Mouse (Mus musculus): ENCODE data around the gene Rcvrn. TPM values are rescaled to one million over a fixed set of nuclear protein-coding genes. Genes with fewer than 3 reads are reported as not detected.

Rcvrn gene
- polyA plus RNA-seq (2014; fragmentation: Nextera tagmentation; extraction: Ambion mirVana) = not detected in 2 replicates

DNA sequence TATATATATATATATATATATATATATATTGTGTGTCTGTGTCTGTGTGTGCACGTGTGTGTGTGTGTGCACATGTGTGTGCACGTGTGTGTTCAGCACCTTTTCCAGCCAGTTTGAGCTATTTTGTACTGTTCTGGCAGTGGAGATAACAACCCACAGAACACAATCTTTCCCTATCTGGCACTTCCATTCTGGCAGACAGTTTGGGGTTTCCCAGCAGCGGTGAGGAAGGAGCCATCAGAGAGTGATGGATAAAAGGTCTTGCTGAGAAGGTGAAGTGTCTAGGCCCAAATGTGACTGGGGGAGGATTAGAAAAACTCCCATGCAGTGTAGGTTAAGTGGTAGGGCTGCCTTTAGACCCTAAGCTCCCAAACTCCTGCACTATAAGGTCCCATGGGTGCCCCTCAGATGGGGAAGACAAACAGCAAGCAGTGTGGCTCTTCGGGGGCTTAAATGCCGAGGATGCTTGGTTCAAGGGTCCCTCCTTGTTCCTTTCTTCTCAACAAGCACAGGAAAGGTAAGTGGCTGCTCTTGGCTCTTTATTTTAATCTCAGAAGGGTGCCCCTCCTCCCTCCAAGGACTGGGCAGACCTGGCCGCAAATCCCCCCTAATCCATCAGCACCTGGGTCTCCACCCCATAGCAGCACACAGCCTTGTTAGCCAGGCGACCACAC is at the start of gene Rcvrn:
TSS of gene Rcvrn (plus strand) at position 624 of the 674 bp plus-strand sequence.
- Histone ChIP-seq H3K4me3 (ENCODE audit: low read depth, low read length) (no peak within 1 kb of the TSS), H3K4me2 (ENCODE audit: low read depth, severe bottlenecking) (no peak within 1 kb of the TSS), H3K36me3 (ENCODE audit: control insufficient read depth, insufficient read depth, low read length) (no peaks in the 10 kb centered on the region), H3K9ac (ENCODE audit: low read length) (no peak within 1 kb of the TSS), H3K9me3 (ENCODE audit: control insufficient read depth, low read length) (no peaks in the 10 kb centered on the region), H3K27ac (replicated peaks; ENCODE audit: low read depth, low read length) (no peak within 1 kb of the TSS), H3K4me1 (ENCODE audit: control insufficient read depth, insufficient read depth, low read length) (no peaks in the 10 kb centered on the region), H3K27me3 (ENCODE audit: control insufficient read depth, insufficient read depth, low read length) (no peaks in the 10 kb centered on the region)
- 74% methylated on average over 7 of the region's 7 CpGs for WGBS
- ATAC-seq (ENCODE audit: insufficient number of reproducible peaks, low FRiP score, low TSS enrichment, low read depth) = no peak
- no peak for DNase-seq (ENCODE audit: low spot score)

DNA sequence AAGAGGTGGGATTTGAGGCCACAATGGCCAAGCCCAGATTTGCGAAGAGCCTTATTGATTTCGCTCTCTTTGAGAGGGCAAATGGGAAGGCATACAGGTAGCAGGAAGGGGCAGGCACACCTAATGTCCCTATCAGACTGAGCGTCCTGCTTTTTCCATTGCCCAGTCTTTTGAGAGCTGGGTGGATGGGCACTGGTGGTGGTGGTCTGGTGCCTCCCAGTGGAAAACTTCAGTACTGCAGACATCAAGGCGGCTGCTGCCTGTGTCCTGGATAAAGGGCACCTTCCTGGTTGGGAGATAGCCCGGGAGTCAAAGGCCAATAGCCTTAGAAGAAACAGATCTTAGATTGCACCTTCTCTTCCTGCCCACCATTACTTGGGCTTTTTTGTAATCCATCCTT is 47.4 kb upstream of the Rcvrn start:
- WGBS = 24% methylated on average over 5 of the region's 5 CpGs
- Histone ChIP-seq H3K36me3 (ENCODE audit: control insufficient read depth, insufficient read depth, low read length) (no peaks in the 10 kb centered on the region), H3K4me1 (ENCODE audit: control insufficient read depth, insufficient read depth, low read length) (peaks cover 5% of the 10 kb centered on the region), H3K4me2 (ENCODE audit: low read depth, severe bottlenecking) (no peak overlapping the region), H3K27me3 (ENCODE audit: control insufficient read depth, insufficient read depth, low read length) (no peaks in the 10 kb centered on the region), H3K4me3 (ENCODE audit: low read depth, low read length) (no peak overlapping the region), H3K9ac (ENCODE audit: low read length) (no peak overlapping the region), H3K9me3 (ENCODE audit: control insufficient read depth, low read length) (no peaks in the 10 kb centered on the region; the same call in 1 of the 2 replicates), H3K27ac (replicated peaks; ENCODE audit: low read depth, low read length) (no peak overlapping the region)
- DNase-seq (ENCODE audit: low spot score) (peak; percentile 82), ATAC-seq (ENCODE audit: insufficient number of reproducible peaks, low FRiP score, low TSS enrichment, low read depth) (no peak)

DNA sequence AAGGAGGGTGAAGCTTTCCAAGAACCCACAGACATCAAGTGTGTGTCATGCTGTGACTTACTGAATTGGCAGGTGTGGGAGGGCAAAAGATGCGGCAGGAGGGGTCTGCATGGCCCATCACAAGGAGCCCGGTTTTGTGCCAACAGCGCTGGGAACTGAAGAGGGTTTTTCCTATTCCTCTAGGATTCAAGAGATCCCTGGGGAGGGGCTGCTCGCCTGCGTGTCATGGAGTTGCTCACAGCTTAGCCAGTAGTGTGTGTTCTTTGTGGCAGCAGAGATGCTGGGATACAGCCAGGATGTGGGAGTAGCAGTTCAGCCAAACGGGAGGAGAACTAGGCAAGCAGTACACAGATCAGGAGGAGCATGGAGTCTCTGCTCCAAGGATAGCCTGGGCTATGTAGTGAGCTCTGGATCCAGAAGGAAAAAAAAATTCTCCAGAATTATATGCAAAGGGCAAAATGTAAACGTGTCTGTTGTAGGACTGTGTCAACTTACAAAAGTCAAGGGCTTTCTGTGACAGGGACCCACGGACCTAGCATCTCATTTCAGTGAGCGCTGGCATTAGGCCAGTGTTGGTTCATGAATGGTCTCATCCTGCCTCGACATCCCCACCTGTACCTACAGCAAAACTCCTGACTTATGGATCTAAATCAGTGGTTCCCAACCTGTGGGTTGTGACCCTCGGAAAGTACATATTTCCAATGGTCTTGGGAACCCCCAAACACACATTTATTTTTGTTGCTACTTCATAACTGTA is 46.3 kb upstream of the Rcvrn start:
- H3K9me3 ChIP-seq (ENCODE audit: control insufficient read depth, low read length) = no peaks in the 10 kb centered on the region; the same call in 1 of the 2 replicates
- H3K4me1 ChIP-seq (ENCODE audit: control insufficient read depth, insufficient read depth, low read length) = peaks cover 5% of the 10 kb centered on the region
- no peak overlapping the region for H3K9ac ChIP-seq (ENCODE audit: low read length)
- H3K4me3 ChIP-seq (ENCODE audit: low read depth, low read length) = no peak overlapping the region
- no peak for ATAC-seq (ENCODE audit: insufficient number of reproducible peaks, low FRiP score, low TSS enrichment, low read depth)
- DNase-seq (ENCODE audit: low spot score) = no peak
- H3K36me3 ChIP-seq (ENCODE audit: control insufficient read depth, insufficient read depth, low read length) = no peaks in the 10 kb centered on the region
- no peak overlapping the region for H3K4me2 ChIP-seq (ENCODE audit: low read depth, severe bottlenecking)
- 79% methylated on average over 11 of the region's 11 CpGs for WGBS
- no peak overlapping the region for H3K27ac ChIP-seq (replicated peaks; ENCODE audit: low read depth, low read length)
- H3K27me3 ChIP-seq (ENCODE audit: control insufficient read depth, insufficient read depth, low read length) = no peaks in the 10 kb centered on the region

DNA sequence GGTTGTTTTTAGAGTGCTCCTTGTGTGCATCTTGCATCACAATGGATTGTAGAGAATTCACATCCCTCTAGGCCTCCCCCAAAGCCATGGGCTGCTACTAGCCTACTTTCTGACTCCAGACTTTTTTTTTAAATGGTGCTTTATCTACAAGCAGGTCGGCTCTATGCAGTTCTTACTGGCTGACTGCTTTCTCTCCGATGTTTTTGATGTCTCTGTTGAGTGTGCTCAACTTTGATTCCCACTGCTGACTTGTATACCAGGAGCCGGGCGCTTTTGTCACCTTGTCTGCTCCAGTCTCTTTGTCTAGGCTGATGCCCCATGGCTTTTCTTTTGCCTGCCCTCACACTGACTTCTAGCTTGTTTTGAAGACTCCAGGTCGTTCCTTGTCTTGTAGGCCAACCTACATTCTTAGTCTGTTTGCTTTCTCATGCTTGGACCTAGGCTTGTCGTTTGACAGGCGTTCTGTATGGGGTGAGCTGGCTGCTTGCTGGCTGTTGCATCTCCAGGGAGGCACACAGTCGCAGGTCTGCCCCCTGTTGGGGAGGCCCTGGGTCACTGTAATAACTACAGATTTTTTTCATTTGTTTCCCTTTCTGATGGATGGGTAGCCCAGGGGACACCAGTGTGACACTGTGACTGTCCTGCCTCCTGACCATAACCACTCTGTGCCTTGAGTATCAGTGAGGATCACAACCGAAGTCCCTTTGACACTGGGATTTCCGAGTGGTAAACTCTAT is 45.0 kb upstream of the Rcvrn start:
- Histone ChIP-seq H3K4me3 (ENCODE audit: low read depth, low read length) (no peak overlapping the region), H3K9ac (ENCODE audit: low read length) (no peak overlapping the region), H3K9me3 (ENCODE audit: control insufficient read depth, low read length) (no peaks in the 10 kb centered on the region), H3K27ac (replicated peaks; ENCODE audit: low read depth, low read length) (no peak overlapping the region), H3K27me3 (ENCODE audit: control insufficient read depth, insufficient read depth, low read length) (no peaks in the 10 kb centered on the region), H3K36me3 (ENCODE audit: control insufficient read depth, insufficient read depth, low read length) (no peaks in the 10 kb centered on the region), H3K4me1 (ENCODE audit: control insufficient read depth, insufficient read depth, low read length) (peaks cover 5% of the 10 kb centered on the region), H3K4me2 (ENCODE audit: low read depth, severe bottlenecking) (no peak overlapping the region)
- DNase-seq (ENCODE audit: low spot score) (no peak), ATAC-seq (ENCODE audit: insufficient number of reproducible peaks, low FRiP score, low TSS enrichment, low read depth) (no peak)
- WGBS = 62% methylated on average over 10 of the region's 10 CpGs

DNA sequence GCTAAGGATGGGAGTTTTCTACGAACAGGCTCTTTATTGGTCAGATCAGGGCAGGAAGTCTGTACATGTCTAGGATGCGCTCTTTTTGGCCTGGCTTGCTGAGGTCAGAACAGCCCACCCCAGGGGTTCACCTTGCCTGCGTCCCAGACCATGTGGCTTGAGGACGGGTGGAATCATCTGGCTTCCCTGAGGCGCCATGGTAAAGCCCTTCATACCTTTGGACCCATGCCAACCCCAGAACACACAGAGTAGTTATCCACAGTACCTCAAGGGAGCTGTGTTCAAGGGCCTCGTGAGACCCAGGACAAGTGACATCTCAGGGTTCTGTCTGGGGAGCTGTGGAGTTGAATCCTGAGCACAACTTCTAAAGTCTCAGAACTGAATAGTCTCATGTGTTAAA is 43.4 kb upstream of the Rcvrn start:
- no peaks in the 10 kb centered on the region for H3K9me3 ChIP-seq (ENCODE audit: control insufficient read depth, low read length)
- no peak overlapping the region for H3K9ac ChIP-seq (ENCODE audit: low read length)
- H3K36me3 ChIP-seq (ENCODE audit: control insufficient read depth, insufficient read depth, low read length) = no peaks in the 10 kb centered on the region
- H3K4me1 ChIP-seq (ENCODE audit: control insufficient read depth, insufficient read depth, low read length) = peaks cover 5% of the 10 kb centered on the region
- no peak overlapping the region for H3K4me2 ChIP-seq (ENCODE audit: low read depth, severe bottlenecking)
- no peak for DNase-seq (ENCODE audit: low spot score)
- no peak overlapping the region for H3K4me3 ChIP-seq (ENCODE audit: low read depth, low read length)
- no peak for ATAC-seq (ENCODE audit: insufficient number of reproducible peaks, low FRiP score, low TSS enrichment, low read depth)
- H3K27me3 ChIP-seq (ENCODE audit: control insufficient read depth, insufficient read depth, low read length) = no peaks in the 10 kb centered on the region
- 83% methylated on average over 6 of the region's 6 CpGs for WGBS
- H3K27ac ChIP-seq (replicated peaks; ENCODE audit: low read depth, low read length) = no peak overlapping the region

DNA sequence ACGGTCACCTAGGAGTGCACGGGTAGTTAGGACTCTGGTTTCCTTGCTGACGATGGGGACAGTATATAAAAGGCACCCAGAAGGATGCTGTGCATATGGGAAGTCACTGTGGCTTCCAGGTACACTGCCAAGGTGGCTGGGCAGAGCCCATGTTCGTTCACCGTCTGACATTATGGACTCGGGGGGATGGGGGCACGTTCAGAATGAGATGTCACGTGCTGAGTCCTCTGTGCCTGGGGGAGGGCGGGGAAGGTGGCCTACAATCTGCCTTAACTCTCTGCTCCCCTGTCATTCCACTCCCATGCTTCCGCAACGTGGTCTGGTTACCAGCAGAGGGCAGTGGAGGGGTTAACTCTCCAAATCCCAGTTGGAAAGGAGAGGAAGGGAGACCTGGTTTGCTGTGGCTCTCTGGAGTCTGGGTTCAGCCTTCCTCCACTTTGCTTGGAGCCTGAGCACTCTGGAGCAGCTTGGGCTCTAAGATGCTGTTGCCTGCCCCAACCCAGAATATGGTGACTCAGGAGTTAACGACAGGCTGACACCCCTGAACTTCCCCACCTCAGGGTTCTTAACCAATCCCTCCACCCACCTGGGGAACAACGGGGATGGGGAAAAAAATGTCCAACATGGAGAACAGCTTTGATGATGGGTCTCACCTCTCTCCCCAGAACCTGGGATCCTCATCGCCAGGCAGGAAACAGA is 42.8 kb upstream of the Rcvrn start:
- Histone ChIP-seq H3K27ac (replicated peaks; ENCODE audit: low read depth, low read length) (no peak overlapping the region), H3K27me3 (ENCODE audit: control insufficient read depth, insufficient read depth, low read length) (no peaks in the 10 kb centered on the region), H3K9me3 (ENCODE audit: control insufficient read depth, low read length) (no peaks in the 10 kb centered on the region), H3K36me3 (ENCODE audit: control insufficient read depth, insufficient read depth, low read length) (no peaks in the 10 kb centered on the region), H3K4me2 (ENCODE audit: low read depth, severe bottlenecking) (no peak overlapping the region), H3K4me3 (ENCODE audit: low read depth, low read length) (no peak overlapping the region), H3K4me1 (ENCODE audit: control insufficient read depth, insufficient read depth, low read length) (peaks cover 5% of the 10 kb centered on the region), H3K9ac (ENCODE audit: low read length) (no peak overlapping the region)
- DNase-seq (ENCODE audit: low spot score) = peak; percentile 68
- ATAC-seq (ENCODE audit: insufficient number of reproducible peaks, low FRiP score, low TSS enrichment, low read depth) = no peak
- WGBS = 20% methylated on average over 14 of the region's 14 CpGs

DNA sequence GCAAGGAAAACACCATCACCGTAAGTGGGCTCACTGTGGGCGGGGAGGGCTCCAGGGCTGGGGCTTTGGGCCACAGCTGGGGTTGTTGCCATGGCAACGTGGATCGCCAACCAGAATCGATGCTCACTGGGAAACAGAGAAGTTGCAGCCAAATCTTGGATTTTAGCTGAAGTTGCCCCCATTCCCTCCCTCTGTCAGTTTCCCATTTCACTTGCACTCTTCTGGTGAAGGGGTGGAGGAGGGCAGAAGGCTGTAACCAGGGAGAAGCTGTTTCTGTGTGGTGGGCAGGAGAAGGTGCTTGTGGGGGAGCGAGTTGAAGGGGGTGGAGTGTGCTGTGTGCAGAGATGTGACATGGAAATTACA is 42.3 kb upstream of the Rcvrn start:
- no peaks in the 10 kb centered on the region for H3K9me3 ChIP-seq (ENCODE audit: control insufficient read depth, low read length)
- no peak for DNase-seq (ENCODE audit: low spot score)
- H3K27me3 ChIP-seq (ENCODE audit: control insufficient read depth, insufficient read depth, low read length) = no peaks in the 10 kb centered on the region
- H3K36me3 ChIP-seq (ENCODE audit: control insufficient read depth, insufficient read depth, low read length) = no peaks in the 10 kb centered on the region
- H3K9ac ChIP-seq (ENCODE audit: low read length) = no peak overlapping the region
- no peak overlapping the region for H3K27ac ChIP-seq (replicated peaks; ENCODE audit: low read depth, low read length)
- H3K4me1 ChIP-seq (ENCODE audit: control insufficient read depth, insufficient read depth, low read length) = peaks cover 5% of the 10 kb centered on the region
- ATAC-seq (ENCODE audit: insufficient number of reproducible peaks, low FRiP score, low TSS enrichment, low read depth) = no peak
- no peak overlapping the region for H3K4me3 ChIP-seq (ENCODE audit: low read depth, low read length)
- no peak overlapping the region for H3K4me2 ChIP-seq (ENCODE audit: low read depth, severe bottlenecking)
- WGBS = 41% methylated on average over 6 of the region's 6 CpGs

DNA sequence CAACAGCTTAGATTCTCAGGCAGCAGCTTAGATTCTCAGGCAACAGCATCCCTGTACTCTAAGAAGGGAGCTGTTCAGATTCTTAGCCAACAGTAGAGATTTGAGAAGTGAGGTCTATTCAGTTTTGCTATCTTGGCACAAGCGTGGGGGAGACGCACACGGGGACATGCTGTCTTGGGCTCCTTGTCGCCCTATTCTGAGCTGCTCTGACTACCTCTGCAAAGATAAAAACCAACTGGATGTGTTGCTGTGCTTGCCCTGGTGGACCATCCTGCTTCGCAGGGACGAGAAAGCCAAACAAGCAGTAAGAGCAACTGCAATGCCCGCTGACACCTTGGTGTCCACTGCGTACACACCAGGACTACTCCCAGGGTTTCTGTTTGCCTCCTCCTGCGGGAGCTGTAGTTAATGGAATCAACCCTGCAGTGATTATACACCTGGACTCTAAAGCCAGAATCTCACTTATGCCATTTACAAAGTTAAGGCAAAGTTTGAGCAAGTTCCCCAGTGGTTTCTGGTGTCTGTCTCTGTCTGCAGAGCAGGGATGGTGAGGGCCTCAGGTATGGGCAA is 41.5 kb upstream of the Rcvrn start:
- H3K4me3 ChIP-seq (ENCODE audit: low read depth, low read length) = no peak overlapping the region
- no peak for ATAC-seq (ENCODE audit: insufficient number of reproducible peaks, low FRiP score, low TSS enrichment, low read depth)
- DNase-seq (ENCODE audit: low spot score) = no peak
- H3K36me3 ChIP-seq (ENCODE audit: control insufficient read depth, insufficient read depth, low read length) = no peaks in the 10 kb centered on the region
- H3K4me1 ChIP-seq (ENCODE audit: control insufficient read depth, insufficient read depth, low read length) = peaks cover 5% of the 10 kb centered on the region
- no peaks in the 10 kb centered on the region for H3K9me3 ChIP-seq (ENCODE audit: control insufficient read depth, low read length)
- 88% methylated on average over 9 of the region's 9 CpGs for WGBS
- no peaks in the 10 kb centered on the region for H3K27me3 ChIP-seq (ENCODE audit: control insufficient read depth, insufficient read depth, low read length)
- H3K27ac ChIP-seq (replicated peaks; ENCODE audit: low read depth, low read length) = no peak overlapping the region
- no peak overlapping the region for H3K4me2 ChIP-seq (ENCODE audit: low read depth, severe bottlenecking)
- H3K9ac ChIP-seq (ENCODE audit: low read length) = no peak overlapping the region

Measured in limb, embryonic 11.5 days (tissue).